Mouse (Mus musculus) lung, embryonic 14.5 days (tissue): ENCODE data around the gene Map3k5. TPM values are rescaled to one million over a fixed set of nuclear protein-coding genes. Genes with fewer than 3 reads are reported as not detected.
A peak's percentile ranks its signal among the peaks of the same experiment; 100 is the strongest.

Source experiments
- ATAC-seq: fragments of 200-750 bp; cut with Nextera tagmentation; 2 replicates; pipeline ENCODE4 v1.8.0; 2017; ENCODE audit warnings: mild to moderate bottlenecking, moderate TSS enrichment, moderate library complexity; ENCODE audit not compliant: insufficient read depth
- DNase-seq: peaks from one replicate; pipeline ENCODE4 v3.0.0-alpha.2; 2015
- H3K27ac ChIP-seq: fragments of 300-500 bp; sonication (generic); 2 replicates; pipeline ENCODE4 v1.5.1; 2014; ENCODE audit warnings: low read depth, mild to moderate bottlenecking, moderate library complexity
- H3K27me3 ChIP-seq: fragments of 300-500 bp; sonication (generic); 2 replicates; pipeline ENCODE4 v1.6.1; 2014; ENCODE audit warnings: low read length, control low read depth; ENCODE audit not compliant: insufficient read depth
- H3K36me3 ChIP-seq: fragments of 300-500 bp; sonication (generic); 2 replicates; pipeline ENCODE4 v1.6.1; 2014; ENCODE audit warnings: control low read depth; ENCODE audit not compliant: insufficient read depth
- H3K4me1 ChIP-seq: fragments of 300-500 bp; sonication (generic); 2 replicates; pipeline ENCODE4 v1.6.1; 2014; ENCODE audit warnings: antibody characterized with exemption, control low read depth; ENCODE audit not compliant: insufficient read depth
- H3K4me2 ChIP-seq: fragments of 300-500 bp; sonication (generic); 2 replicates; pipeline ENCODE4 v1.6.1; 2014; ENCODE audit warnings: mild to moderate bottlenecking
- H3K4me3 ChIP-seq: fragments of 300-500 bp; sonication (generic); 2 replicates; pipeline ENCODE4 v1.5.1; 2014; ENCODE audit warnings: low read depth, low read length
- H3K9ac ChIP-seq: fragments of 300-500 bp; sonication (generic); 2 replicates; pipeline ENCODE4 v1.6.1; 2014
- H3K9me3 ChIP-seq: fragments of 300-500 bp; sonication (generic); 2 replicates; pipeline ENCODE4 v1.6.1; 2016; ENCODE audit warnings: low read depth, low read length, control low read depth
- CTCF ChIP-seq: IDR thresholded peaks from 2 replicates; pipeline ENCODE4 v1.5.1; 2016; ENCODE audit warnings: antibody characterized with exemption, low read depth
- whole genome bisulfite sequencing: fragments of 180-500 bp; shearing (Covaris S2); extraction: QIAGEN DNeasy Blood & Tissue Kit; methylation state at CpG from one replicate; pipeline ENCODE4 v1.1.7; 2014; 5-methylcytosine and 5-hydroxymethylcytosine counted together
- polyA plus RNA-seq: library from polyadenylated mRNA; unstranded; fragments of >200 nt; fragmentation: Nextera tagmentation; extraction: Ambion mirVana; gene quantifications from 2 replicates; pipeline ENCODE4 v1.2.1, GENCODE M21; 2014

Map3k5 gene
- polyA plus RNA-seq, 1 experiment from 2014 or later = 2.5 TPM

DNA sequence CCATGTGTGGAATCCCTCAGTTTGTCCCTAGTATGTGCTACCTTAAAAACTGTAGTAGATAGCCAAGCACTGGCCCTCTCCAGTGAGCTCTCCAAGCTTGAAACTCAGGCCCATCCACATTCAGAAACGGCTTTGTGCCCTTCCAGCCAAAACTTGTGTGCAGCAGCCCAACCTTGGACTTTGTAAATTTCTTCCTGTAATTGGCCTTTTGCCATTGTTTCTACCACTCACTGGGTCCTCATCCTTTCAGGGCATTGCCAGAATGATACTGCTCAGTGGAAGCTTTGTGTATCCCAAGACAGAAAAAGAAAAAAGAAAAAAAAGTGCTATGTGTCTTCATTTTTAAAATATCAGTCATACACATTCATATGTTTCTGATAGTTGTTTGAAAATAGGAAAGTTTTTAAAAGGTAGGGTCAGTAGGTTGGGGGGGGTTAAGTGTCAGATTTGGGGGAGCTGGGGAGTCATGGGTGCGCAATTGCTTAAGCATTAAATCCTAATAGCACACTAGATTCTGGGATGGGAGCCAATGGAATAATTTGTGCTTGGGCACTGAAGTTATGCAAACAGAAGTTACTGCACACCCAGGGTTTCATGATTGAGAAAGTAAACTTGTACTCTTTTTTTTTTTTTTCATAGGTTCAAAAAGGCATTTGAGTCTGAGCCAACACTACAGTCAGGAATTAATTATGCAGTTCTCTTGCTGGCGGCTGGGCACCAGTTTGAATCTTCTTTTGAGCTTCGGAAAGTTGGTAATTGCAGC is 111.6 kb downstream of the Map3k5 start:
- no peaks in the 10 kb centered on the region for H3K36me3 ChIP-seq
- TF ChIP-seq CTCF = no peak
- no peak overlapping the region for H3K9ac ChIP-seq
- no peaks in the 10 kb centered on the region for H3K9me3 ChIP-seq
- peak; percentile 91 for DNase-seq
- no peak overlapping the region for H3K4me3 ChIP-seq
- WGBS = 23% methylated on average over 4 of the region's 4 CpGs
- peak; percentile 86 for ATAC-seq
- no peaks in the 10 kb centered on the region for H3K27me3 ChIP-seq
- peaks cover 7% of the 10 kb centered on the region for H3K4me1 ChIP-seq
- H3K4me2 ChIP-seq = no peak overlapping the region
- peak overlapping the region; percentile 52 for H3K27ac ChIP-seq

DNA sequence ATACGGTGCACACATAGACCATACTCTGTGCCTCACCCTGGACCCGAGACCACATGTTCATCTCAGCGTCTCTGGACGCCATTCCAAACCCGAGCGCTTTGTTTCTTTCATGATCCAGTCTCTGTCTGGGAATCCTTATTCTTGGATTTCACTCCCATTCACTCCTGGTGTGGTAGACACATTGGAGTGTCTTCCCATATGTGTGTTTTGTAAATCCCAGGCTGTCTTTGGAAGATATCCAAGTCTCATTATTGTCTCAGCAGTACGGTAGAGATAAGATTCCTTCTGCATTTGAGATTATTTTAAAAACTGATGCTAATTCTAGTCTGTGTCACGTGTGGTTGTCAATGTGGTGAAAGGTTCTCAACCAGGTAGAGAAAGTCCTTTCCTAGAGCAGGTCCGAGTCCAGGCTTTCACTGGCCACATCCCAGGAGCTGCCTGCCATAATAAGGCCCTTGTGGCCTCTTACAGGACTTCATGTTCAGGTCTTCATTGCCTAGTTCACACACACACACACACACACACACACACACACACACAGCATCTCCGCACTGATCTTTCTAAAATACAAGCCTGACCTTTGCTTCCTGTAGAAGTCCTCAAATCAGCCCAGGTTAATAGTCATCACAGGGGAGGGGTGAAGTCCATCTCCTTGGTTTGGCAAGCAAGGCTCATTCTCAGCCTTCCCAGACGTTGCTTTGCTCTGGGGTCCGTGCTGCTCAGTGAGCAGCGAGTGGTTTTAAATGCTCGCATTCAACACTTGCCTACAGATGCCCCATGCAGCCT is 122.8 kb downstream of the Map3k5 start:
- TF ChIP-seq CTCF = no peak
- Histone ChIP-seq H3K4me2 (no peak overlapping the region), H3K4me3 (no peak overlapping the region), H3K27me3 (no peaks in the 10 kb centered on the region), H3K9ac (no peak overlapping the region), H3K9me3 (no peaks in the 10 kb centered on the region), H3K4me1 (no peaks in the 10 kb centered on the region), H3K27ac (no peak overlapping the region), H3K36me3 (no peaks in the 10 kb centered on the region)
- DNase-seq = no peak
- WGBS = 78% methylated on average over 14 of the region's 14 CpGs
- ATAC-seq = no peak

- Histone ChIP-seq H3K36me3 (no peaks in the 10 kb centered on the region), H3K27me3 (no peaks in the 10 kb centered on the region), H3K9me3 (no peaks in the 10 kb centered on the region), H3K27ac (no peak overlapping the region), H3K4me1 (no peaks in the 10 kb centered on the region), H3K9ac (no peak overlapping the region), H3K4me2 (no peak overlapping the region), H3K4me3 (no peak overlapping the region)
- no peak for DNase-seq
- ATAC-seq = no peak
- 88% methylated on average over 10 of the region's 10 CpGs for WGBS
- no peak for TF ChIP-seq CTCF
These were observed 123.8 kb downstream of the Map3k5 start for GRCm38 (mm10) chr10:20058031-20058430.

DNA sequence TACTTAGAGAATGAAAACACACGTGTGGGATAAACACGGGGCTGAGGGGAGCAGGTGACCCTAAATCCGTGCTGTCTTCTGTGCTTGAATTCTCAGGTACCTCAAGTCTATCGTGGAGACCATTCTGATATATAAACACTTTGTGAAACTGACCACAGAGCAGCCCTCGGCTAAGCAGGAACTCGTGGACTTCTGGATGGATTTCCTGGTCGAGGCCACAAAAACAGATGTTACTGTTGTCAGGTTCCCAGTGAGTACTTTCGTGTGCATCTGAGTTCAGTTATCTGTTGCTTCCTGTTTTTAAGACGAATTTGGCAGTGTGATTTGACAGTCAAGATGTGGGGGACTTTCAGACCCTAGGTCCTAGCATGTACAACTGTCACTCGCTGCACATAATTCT is 124.6 kb downstream of the Map3k5 start:
- H3K4me3 ChIP-seq = no peak overlapping the region
- DNase-seq (no peak), ATAC-seq (no peak)
- no peak overlapping the region for H3K4me2 ChIP-seq
- whole genome bisulfite sequencing = 63% methylated on average over 10 of the region's 10 CpGs
- no peaks in the 10 kb centered on the region for H3K9me3 ChIP-seq
- no peak overlapping the region for H3K27ac ChIP-seq
- TF ChIP-seq CTCF = no peak
- H3K4me1 ChIP-seq = no peaks in the 10 kb centered on the region
- no peak overlapping the region for H3K9ac ChIP-seq
- H3K36me3 ChIP-seq = no peaks in the 10 kb centered on the region
- no peaks in the 10 kb centered on the region for H3K27me3 ChIP-seq

GRCm38 (mm10) chr10:20060320-20060970 is 126.2 kb downstream of the Map3k5 start:
- H3K4me3 ChIP-seq = no peak overlapping the region
- WGBS = 71% methylated on average over 15 of the region's 15 CpGs
- no peak overlapping the region for H3K4me2 ChIP-seq
- no peaks in the 10 kb centered on the region for H3K4me1 ChIP-seq
- H3K9me3 ChIP-seq = no peaks in the 10 kb centered on the region
- no peaks in the 10 kb centered on the region for H3K36me3 ChIP-seq
- TF ChIP-seq CTCF = no peak
- DNase-seq (peak; percentile 38), ATAC-seq (no peak)
- H3K27ac ChIP-seq = no peak overlapping the region
- no peak overlapping the region for H3K9ac ChIP-seq
- H3K27me3 ChIP-seq = no peaks in the 10 kb centered on the region

DNA sequence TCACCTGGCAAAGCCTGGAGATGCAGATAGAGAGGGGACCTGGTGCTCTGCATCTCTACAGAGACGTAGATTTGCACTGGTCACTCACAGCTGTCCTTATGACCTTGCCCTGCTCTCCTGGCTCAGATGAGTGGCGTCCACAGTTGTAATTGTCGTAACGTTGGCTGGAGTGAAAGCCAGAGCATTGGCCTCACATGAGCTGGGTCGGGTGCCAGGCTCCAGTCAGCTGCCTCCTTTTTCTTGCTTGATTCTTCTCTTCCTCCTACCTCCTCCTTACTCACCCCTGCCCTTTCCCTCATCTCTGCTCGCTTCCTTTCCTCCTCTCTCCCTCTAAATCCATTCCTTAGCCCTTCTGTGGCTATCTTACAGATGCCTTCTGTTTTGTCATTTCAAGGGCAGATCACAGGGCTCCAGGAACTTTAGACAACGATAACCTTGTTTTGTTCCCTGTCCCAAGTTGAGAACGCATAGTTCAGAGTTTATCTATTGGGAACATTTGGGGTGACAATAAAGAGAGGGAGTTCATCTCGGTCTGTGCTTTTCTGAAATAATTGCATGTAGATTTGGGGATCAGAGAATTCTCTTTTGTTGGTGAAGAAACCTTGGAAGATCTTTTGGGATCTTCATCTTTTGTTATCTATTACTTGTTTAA is 130.4 kb downstream of the Map3k5 start:
- no peak overlapping the region for H3K27ac ChIP-seq
- H3K9ac ChIP-seq = no peak overlapping the region
- DNase-seq = no peak
- no peaks in the 10 kb centered on the region for H3K36me3 ChIP-seq
- 75% methylated on average over 9 of the region's 9 CpGs for WGBS
- no peaks in the 10 kb centered on the region for H3K27me3 ChIP-seq
- no peak for TF ChIP-seq CTCF
- H3K4me1 ChIP-seq = no peaks in the 10 kb centered on the region
- no peak for ATAC-seq
- no peaks in the 10 kb centered on the region for H3K9me3 ChIP-seq
- H3K4me3 ChIP-seq = no peak overlapping the region
- no peak overlapping the region for H3K4me2 ChIP-seq
